Mouse (Mus musculus) adrenal gland, postnatal 25 days (tissue): ENCODE data around the gene Mgat4a. TPM values are rescaled to one million over a fixed set of nuclear protein-coding genes. Genes with fewer than 3 reads are reported as not detected.
"Not testable (repeated sequence)": the region's sequence is repeated elsewhere in the genome, so short reads cannot be mapped to it uniquely, and the experiment has no call there.

ENCODE experiments used
- DNase-seq: peaks from one replicate; pipeline ENCODE4 v3.0.0; 2021; ENCODE audit warnings: mixed read lengths
- total RNA-seq: library from RNA; stranded (reverse); gene quantifications from 2 replicates; pipeline ENCODE4 v1.2.3, GENCODE M21; 2021

The Mgat4a gene
- total RNA-seq, 1 experiment from 2014 or later: 7.0 TPM

DNA sequence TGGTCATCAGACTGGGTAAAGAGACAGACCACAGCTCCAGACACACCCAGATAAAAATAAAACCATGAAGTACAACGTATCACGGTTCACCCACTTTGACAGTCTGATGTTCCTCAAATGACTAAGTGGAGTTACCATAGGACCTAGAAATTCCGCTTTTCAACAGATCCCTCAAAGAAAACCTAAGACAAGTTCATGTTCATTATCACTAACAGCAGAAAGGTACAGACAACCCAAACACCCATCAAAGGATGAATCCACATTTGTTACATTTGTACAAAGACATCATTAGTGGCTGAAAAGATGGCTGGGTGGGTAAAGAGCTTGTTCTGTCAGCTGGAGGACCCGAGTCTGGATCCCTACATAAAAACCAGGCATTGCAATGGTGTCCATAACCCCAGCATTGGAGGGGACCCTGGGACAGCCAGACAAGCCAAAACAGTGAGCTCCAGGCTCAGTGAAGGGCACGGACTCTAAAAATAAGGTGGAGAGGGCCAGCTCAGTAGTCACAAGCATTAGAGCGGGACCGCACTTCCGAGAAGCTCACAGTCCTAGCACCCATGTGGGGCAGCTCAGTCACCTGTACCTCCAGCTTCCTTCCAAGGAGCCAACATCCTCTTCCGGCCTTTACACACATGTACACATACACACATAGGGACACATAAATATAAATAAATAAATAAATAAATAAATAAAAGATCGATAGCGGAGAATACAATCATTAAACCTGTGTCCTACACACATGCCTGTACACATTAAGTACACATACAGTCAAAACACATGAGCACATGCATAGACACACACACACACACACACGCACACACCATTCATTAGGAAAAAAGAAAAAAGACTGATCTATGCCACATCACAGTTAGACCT is 8.9 kb downstream of the Mgat4a start:
- DNase-seq: no peak

DNA sequence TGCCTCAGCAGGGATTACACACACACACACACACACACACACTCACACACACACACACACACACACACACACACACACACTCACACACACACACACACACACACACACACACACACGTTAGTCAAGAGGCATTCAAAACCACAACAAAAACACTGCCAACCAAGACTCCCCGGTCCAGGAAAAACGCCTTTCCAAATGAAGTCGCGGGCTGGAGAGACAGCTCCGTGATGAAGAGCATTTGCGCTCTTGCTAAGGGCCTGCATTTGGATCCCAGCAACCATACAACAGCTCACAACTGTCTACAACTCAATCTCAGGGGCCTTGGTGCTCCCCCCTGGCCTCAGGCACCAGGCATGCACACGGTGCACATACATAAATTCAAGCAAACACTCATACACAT is 10.8 kb downstream of the Mgat4a start:
- no peak for DNase-seq

DNA sequence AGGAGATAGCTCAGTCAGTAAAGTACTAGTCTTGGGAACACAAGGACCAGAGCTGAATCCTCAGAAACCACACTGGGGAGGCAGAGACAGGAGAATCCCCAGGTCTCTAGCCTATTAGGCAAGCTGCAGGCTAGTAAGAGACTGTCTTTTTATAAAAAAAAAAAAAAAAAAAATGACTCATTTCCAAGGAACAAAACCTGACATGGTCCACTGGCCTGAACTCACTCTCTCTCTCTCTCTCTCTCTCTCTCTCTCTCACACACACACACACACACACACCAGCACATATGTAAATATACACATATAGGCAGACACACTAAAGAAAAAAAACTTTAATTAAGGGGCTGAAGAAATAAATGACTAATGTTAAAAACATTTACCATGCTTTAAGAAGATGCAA is 14.6 kb downstream of the Mgat4a start:
- no peak for DNase-seq

DNA sequence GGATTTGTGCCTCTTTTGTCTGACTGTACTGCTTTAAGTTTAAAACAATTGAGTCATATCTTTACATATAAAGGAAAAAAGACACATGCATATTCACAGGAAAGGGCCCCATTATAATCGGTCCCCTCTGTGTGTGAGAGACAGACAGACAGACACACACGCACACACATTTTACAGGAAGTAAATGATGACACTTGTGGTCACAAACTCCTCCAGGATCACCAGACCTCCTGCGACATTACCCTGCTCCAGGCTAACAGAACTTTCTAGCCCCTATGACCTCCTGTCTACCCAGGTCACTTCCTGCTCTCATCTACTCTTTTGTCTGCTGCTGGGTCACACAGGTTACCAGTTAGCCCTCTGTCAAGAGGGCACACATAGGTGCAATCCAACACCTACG is 16.1 kb downstream of the Mgat4a start:
- no peak for DNase-seq

DNA sequence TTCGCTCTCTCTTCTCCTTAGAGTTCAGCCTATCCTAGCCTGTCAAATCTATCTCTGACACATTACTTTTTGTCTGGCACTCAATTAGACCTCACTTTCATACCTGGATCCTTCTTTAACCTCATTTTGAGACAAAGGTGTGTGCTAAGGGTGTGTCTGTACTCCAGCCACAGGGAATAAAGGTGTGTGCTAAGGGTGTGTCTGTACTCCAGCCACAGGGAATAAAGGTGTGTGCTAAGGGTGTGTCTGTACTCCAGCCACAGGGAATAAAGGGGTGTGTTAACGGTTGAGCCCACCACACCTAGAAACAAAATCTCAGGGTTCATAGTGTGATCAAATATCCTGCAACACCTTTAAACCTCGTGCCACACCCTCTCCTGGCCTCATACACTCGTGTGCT is 16.7 kb downstream of the Mgat4a start:
- not testable (repeated sequence) for DNase-seq

DNA sequence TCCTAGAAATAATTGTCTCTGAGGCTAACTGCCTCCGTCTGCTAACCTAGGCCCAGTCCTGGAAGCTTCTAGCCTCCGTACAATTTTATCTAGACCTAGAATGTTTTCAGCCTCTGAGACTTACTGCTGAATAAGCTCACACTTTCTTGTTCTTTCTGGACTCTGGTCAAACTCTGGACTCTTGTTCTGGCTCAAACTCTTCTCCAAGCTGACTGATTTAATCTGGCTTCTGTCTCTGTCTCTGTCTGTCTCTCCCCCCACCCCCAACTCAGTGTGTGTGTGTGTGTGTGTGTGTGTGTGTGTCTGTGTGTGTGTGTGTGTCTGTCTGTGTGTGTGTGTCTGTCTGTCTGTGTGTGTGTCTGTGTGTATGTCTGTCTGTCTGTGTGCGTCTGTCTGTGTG is 17.3 kb downstream of the Mgat4a start:
- DNase-seq: not testable (repeated sequence)

- DNase-seq: no peak
Measured at GRCm38 (mm10) chr1:37522101-37522500, 18.7 kb downstream of the Mgat4a start.

GRCm38 (mm10) chr1:37518791-37519190 is 22.0 kb downstream of the Mgat4a start:
- DNase-seq: no peak

- no peak for DNase-seq
Measured at GRCm38 (mm10) chr1:37518124-37518720, 22.6 kb downstream of the Mgat4a start.

GRCm38 (mm10) chr1:37512961-37513431 is 27.8 kb downstream of the Mgat4a start:
- no peak for DNase-seq

GRCm38 (mm10) chr1:37512109-37512640 is 28.6 kb downstream of the Mgat4a start:
- DNase-seq: no peak

DNA sequence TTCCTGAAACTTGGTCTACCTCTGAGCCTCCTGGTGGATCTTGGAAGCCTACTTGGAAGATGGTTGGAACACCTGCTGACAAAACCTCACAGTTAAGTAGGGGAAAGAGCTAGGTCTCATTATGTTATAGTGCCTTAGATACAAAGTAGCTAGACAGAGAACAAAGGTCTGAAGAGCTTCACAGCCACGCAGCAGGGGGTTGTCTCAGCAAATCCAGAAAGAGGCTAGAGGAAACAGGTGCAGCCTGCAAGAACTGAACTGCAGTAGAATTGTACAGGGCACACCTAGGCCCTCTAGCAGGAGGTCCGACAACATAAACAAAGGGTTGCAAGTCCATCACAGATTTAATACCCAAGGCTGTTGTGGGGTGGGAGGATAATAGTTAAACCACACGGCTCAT is 30.6 kb downstream of the Mgat4a start:
- DNase-seq: no peak

DNA sequence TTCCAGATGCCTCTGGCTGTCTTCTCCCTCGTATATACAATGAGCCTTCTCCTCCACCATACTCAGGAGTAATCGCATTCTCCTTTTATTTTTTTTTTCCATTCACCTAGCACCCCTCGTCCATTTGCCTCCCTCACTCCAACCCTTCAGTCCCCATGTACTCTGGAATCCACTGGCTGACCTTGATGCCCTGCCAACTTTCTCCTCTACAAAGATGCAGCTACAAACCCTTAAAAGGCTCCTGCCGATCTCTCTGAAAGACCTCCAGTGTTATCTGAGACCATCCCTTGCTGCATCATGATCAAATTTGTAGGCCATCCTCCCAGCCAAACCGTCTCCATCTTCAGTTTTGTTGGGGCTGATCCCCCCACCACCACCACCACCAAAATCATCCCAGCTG is 31.4 kb downstream of the Mgat4a start:
- peak; percentile 32 for DNase-seq

DNA sequence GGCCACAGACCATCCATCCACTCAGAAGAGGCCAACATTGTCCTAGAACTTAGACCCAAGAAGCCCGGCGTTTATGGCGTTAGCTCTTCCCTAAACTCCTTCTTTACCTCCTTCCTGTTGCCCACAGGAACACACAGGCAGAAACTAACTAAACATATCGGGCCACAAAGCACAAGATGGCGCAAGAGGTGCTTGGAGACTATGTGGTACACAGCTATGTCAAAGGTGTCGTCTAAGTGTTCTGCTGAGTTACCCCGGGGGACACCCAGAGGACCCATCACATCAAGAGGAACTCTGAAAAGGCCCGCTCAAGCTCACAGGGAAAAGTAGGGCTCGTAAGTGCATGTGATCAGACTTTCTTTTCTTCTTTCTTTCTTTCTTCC is 35.5 kb downstream of the Mgat4a start:
- DNase-seq: no peak

- DNase-seq: no peak
Measured at GRCm38 (mm10) chr1:37504716-37505347, 36.0 kb downstream of the Mgat4a start.

- DNase-seq: no peak
Measured at GRCm38 (mm10) chr1:37503656-37504055, 37.2 kb downstream of the Mgat4a start.

DNA sequence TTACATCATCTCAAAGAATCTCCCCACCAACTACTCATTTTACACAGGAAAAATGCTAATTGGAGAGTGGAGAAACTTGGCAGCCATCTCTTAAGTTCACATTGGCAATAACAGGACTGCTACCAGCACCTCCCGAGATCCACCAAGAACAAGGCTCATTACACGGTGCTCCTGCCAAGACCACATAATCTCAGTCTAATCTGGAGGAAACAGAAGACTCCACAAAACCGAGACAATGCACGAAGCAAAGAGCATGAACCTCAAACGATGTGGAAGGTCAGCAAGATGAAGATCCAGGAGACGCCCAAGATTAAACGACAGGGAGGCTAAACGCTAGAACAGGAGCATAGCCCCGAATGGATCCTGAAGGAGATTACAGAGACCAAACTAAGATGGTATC is 38.5 kb downstream of the Mgat4a start:
- no peak for DNase-seq

DNA sequence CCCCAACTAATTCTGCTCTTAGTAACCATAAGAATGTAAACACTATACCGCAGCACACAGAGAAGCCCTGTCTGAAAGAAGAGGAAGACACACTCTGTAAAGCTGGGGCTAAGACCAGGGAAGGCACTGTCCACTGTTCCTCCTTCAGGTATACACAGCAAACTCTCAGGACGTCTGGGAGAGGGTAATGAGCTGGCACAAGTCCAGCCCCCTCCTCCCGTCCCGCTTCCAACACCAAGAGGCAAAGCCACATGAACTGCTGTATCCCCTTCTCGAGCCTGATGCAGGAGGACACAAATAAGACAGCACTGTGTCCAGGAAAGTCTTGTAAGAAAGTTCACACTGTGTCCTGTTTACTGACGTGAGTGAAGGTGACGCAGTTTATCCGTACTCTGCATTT is 40.1 kb downstream of the Mgat4a start:
- no peak for DNase-seq

- DNase-seq: not testable (repeated sequence)
Measured at GRCm38 (mm10) chr1:37499395-37499794, 41.4 kb downstream of the Mgat4a start.

GRCm38 (mm10) chr1:37498911-37499310 is 41.9 kb downstream of the Mgat4a start:
- no peak for DNase-seq

DNA sequence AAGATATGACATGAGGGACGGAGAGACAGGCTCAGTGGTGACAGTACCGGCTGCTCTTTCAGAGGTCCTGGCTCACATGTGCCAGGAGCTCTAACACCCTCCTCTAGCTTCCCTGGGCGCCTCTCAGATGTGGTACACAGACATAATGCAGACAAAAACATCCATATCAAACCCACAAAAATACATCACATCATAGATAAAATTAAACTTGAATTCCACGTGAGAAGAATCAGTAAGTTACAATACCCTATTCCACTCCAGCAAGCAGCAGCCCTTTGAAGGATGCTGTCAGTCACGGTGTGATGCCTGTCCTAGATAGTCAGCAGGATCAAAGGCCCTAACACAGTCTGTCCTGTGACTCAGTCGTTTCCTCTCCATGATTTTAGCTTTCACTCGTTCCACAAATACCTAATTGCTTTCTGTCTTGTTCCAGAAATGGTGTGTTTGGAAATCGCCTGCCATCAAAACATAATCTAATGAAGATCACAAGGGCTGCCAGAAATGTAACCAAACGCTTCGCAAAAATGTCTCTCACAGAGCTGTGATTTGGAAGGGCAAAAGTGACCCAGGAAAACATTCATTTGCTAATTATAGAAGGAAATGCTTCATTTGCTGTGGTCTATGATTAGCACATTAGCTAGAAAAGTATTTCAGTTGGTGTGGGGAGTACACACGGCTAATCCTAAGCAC is 44.1 kb downstream of the Mgat4a start:
- DNase-seq: no peak

- DNase-seq: no peak
Measured at GRCm38 (mm10) chr1:37495698-37496321, 45.0 kb downstream of the Mgat4a start.
